Mouse (Mus musculus): ENCODE results near the gene Prepl.

- TF ChIP-seq CTCF (IDR thresholded peaks at IDR 0.05; ENCODE audit: low read depth): no peak
- no peak for TF ChIP-seq EP300 (optimal IDR thresholded peaks at IDR 0.05)
These were observed 46.6 kb downstream of the Prepl start for GRCm38 (mm10) chr17:85043404-85043816.

All from stomach, postnatal 0 days (tissue).